Mouse (Mus musculus) midbrain, embryonic 15.5 days (tissue): ENCODE measurements around the gene Snrnp27. TPM values are rescaled to one million over a fixed set of nuclear protein-coding genes. Genes with fewer than 3 reads are reported as not detected.

Source experiments
- ATAC-seq: fragments of 200-750 bp; cut with Nextera tagmentation; replicated peaks from 2 replicates; pipeline ENCODE4 v1.8.0; 2017; ENCODE audit warnings: moderate TSS enrichment
- H3K27ac ChIP-seq: fragments of 300-500 bp; sonication (generic); 2 replicates; pipeline ENCODE4 v1.5.1; 2015; ENCODE audit warnings: mild to moderate bottlenecking, inconsistent platforms
- H3K27me3 ChIP-seq: fragments of 300-500 bp; sonication (generic); replicated peaks from 2 replicates; pipeline ENCODE4 v1.6.1; 2015; ENCODE audit warnings: inconsistent platforms
- H3K36me3 ChIP-seq: fragments of 300-500 bp; sonication (generic); replicated peaks from 2 replicates; pipeline ENCODE4 v1.6.1; 2015; ENCODE audit warnings: inconsistent platforms
- H3K4me1 ChIP-seq: fragments of 300-500 bp; sonication (generic); 2 replicates; pipeline ENCODE4 v1.6.1; 2015; ENCODE audit warnings: inconsistent platforms
- H3K4me2 ChIP-seq: fragments of 300-500 bp; sonication (generic); 2 replicates; pipeline ENCODE4 v1.6.1; 2015; ENCODE audit warnings: inconsistent platforms, mild to moderate bottlenecking, moderate library complexity
- H3K4me3 ChIP-seq: fragments of 300-500 bp; sonication (generic); 2 replicates; pipeline ENCODE4 v1.5.1; 2015; ENCODE audit warnings: mild to moderate bottlenecking, inconsistent platforms
- H3K9ac ChIP-seq: fragments of 300-500 bp; sonication (generic); 2 replicates; pipeline ENCODE4 v1.6.1; 2015; ENCODE audit warnings: mild to moderate bottlenecking, inconsistent platforms
- H3K9me3 ChIP-seq: fragments of 300-500 bp; sonication (generic); 2 replicates; pipeline ENCODE4 v1.6.1; 2016; ENCODE audit warnings: inconsistent platforms
- WGBS: fragments of 180-500 bp; shearing (Covaris S2); methylation state at CpG from one replicate; pipeline ENCODE4 v1.1.7; 2015; ENCODE audit warnings: mixed read lengths; 5-methylcytosine and 5-hydroxymethylcytosine counted together
- polyA plus RNA-seq: library from polyadenylated mRNA; unstranded; fragments of >200 nt; fragmentation: Nextera tagmentation; extraction: Ambion mirVana; gene quantifications from 2 replicates; pipeline ENCODE4 v1.2.1, GENCODE M21; 2015

Snrnp27 gene
- polyA plus RNA-seq, 1 experiment from 2014 or later: 92.0 TPM

DNA sequence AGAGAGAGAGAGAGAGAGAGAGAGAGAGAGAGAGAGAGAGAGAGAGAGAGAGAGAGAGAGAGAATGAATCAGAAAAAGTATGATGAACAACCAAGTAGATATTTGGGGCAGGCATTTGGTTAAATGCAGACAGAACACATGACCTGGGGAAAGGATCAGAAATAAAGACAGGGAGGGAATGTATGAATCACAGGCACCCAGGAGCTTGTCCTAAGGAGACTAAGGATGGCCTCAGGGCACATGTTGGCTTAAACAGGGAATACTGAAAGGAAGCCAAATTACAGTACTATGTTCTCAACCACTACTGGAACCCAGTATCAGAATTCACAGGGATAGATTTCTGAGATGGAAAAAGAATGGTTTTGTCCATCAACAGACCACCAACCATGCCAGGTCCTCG, 2.6 kb upstream of the Snrnp27 start:
- Histone ChIP-seq H3K9me3 (no peaks in the 10 kb centered on the region), H3K4me3 (no peak overlapping the region), H3K9ac (no peak overlapping the region), H3K4me2 (no peak overlapping the region), H3K27me3 (no peaks in the 10 kb centered on the region), H3K4me1 (peaks cover 14% of the 10 kb centered on the region), H3K27ac (no peak overlapping the region), H3K36me3 (peaks cover 37% of the 10 kb centered on the region; the same call in 1 of the 2 replicates)
- 66% methylated on average over 1 of the region's 1 CpGs for WGBS
- no peak for ATAC-seq

DNA sequence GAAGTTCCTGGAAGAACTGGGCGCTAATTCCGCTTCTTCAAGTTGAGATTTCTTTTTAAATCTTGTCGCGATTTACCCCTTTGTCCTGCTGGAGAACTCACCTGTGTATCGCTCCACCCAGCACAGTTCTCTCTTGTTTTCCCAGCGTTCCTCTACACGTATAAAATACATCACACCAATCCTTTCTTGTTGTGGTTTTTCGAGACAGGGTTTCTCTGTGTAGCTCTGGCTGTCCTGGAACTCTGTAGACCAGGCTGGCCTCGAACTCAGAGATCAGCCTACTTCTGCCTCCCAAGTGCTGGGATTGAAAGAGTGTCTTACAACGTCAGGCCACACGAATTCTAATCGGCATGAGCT, 311 bp upstream of the Snrnp27 start:
- WGBS: 36% methylated on average over 12 of the region's 12 CpGs
- Histone ChIP-seq H3K4me1 (peaks cover 14% of the 10 kb centered on the region), H3K36me3 (peaks cover 35% of the 10 kb centered on the region; the same call in 1 of the 2 replicates), H3K27ac (no peak overlapping the region; the same call in 1 of the 2 replicates), H3K4me2 (peak overlapping the region; percentile 80), H3K27me3 (no peaks in the 10 kb centered on the region), H3K4me3 (peak overlapping the region; percentile 85), H3K9ac (peak overlapping the region; percentile 85), H3K9me3 (no peaks in the 10 kb centered on the region)
- 0 out of 2 replicates have a peak, but pooled peaks have one; percentile 30 for ATAC-seq

- ATAC-seq: no peak
- Histone ChIP-seq H3K36me3 (peaks cover 46% of the 10 kb centered on the region; the same call in 1 of the 2 replicates), H3K4me1 (peaks cover 14% of the 10 kb centered on the region), H3K27ac (no peak overlapping the region), H3K4me3 (no peak overlapping the region), H3K9me3 (no peaks in the 10 kb centered on the region), H3K4me2 (no peak overlapping the region), H3K9ac (no peak overlapping the region), H3K27me3 (no peaks in the 10 kb centered on the region)
- 94% methylated on average over 3 of the region's 3 CpGs for WGBS
These were observed 3.0 kb downstream of the Snrnp27 start for GRCm38 (mm10) chr6:86681289-86681688.

- 81% methylated on average over 6 of the region's 6 CpGs for WGBS
- H3K36me3 ChIP-seq: peaks cover 61% of the 10 kb centered on the region; the same call in 1 of the 2 replicates
These were observed 6.0 kb downstream of the Snrnp27 start for GRCm38 (mm10) chr6:86678341-86678740.

DNA sequence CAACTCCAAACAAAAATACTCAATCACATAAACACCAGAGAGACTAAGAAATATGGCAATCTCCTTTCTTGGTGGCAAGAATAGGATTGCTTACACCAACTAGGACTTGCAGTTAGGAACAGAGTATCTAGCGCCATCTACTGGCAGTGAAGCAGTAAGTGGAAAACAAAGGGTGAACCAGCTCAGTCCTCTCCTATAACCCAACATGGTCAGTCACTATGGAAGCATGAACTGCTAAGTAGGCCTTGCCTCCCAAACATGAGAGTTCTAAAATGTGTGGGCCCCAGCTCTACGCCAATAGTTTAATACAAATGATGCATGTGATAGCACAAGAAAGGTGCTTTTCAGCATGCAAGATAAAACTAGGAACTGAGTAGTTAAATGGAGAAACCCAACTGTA, 13.4 kb downstream of the Snrnp27 start:
- H3K4me3 ChIP-seq: no peak overlapping the region
- H3K27ac ChIP-seq: peak overlapping the region; percentile 36; the same call in 1 of the 2 replicates
- peaks cover 24% of the 10 kb centered on the region for H3K4me1 ChIP-seq
- no peaks in the 10 kb centered on the region for H3K27me3 ChIP-seq
- peaks cover 26% of the 10 kb centered on the region; the same call in 1 of the 2 replicates for H3K36me3 ChIP-seq
- no peak for ATAC-seq
- no peak overlapping the region for H3K4me2 ChIP-seq
- H3K9ac ChIP-seq: no peak overlapping the region
- no peaks in the 10 kb centered on the region for H3K9me3 ChIP-seq
- 15% methylated on average over 2 of the region's 2 CpGs for WGBS

More at GRCm38 (mm10) chr6:86678341-86678740, 6.0 kb downstream of the Snrnp27 start:
- H3K9me3 ChIP-seq: no peaks in the 10 kb centered on the region
- no peak overlapping the region for H3K4me3 ChIP-seq
- no peaks in the 10 kb centered on the region for H3K27me3 ChIP-seq
- H3K9ac ChIP-seq: no peak overlapping the region
- peaks cover 3% of the 10 kb centered on the region for H3K4me1 ChIP-seq
- no peak overlapping the region for H3K4me2 ChIP-seq
- H3K27ac ChIP-seq: no peak overlapping the region
- ATAC-seq: no peak

DNA sequence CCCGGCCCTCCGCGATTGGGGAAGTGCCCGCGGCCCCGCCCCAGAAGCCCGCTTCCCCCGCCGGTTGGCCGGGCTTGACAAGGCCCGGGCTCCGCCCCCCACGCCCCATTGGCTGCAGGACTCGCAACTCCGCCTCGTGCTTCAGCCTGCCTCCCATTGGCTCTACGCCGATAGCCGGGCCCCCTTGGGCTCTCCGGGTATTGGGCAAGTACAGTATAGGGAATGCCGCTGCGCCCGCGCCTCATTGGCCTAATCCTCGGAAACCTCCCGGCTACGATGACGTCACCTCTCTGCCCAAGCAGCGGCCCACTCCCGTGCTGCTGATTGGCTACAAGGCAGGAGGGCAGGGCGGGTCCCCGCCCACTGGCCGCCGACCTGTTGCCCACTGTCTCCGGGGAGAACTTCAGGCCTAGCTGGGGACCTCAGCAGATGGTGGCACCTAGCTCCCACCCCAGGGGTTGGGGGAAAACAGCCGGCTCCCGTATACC, 15.0 kb downstream of the Snrnp27 start:
- peak overlapping the region; percentile 39 for H3K9ac ChIP-seq
- peak overlapping the region; percentile 88 for H3K4me2 ChIP-seq
- no peaks in the 10 kb centered on the region for H3K27me3 ChIP-seq
- peaks cover 22% of the 10 kb centered on the region; the same call in 1 of the 2 replicates for H3K36me3 ChIP-seq
- ATAC-seq: peak; percentile 100
- peak overlapping the region; percentile 94 for H3K4me3 ChIP-seq
- 2% methylated on average over 37 of the region's 37 CpGs for WGBS
- peak overlapping the region; percentile 59 for H3K27ac ChIP-seq
- peaks cover 24% of the 10 kb centered on the region for H3K4me1 ChIP-seq
- H3K9me3 ChIP-seq: no peaks in the 10 kb centered on the region

- H3K27me3 ChIP-seq: no peaks in the 10 kb centered on the region
- peaks cover 19% of the 10 kb centered on the region; the same call in 1 of the 2 replicates for H3K36me3 ChIP-seq
- peak within 1 kb of the TSS; percentile 92 for H3K9ac ChIP-seq
- peak within 1 kb of the TSS; percentile 68 for H3K27ac ChIP-seq
- H3K4me1 ChIP-seq: peaks cover 24% of the 10 kb centered on the region
- peak within 1 kb of the TSS; percentile 88 for H3K4me2 ChIP-seq
- WGBS: under 1% methylated on average over 50 of the region's 76 CpGs
- H3K4me3 ChIP-seq: peak within 1 kb of the TSS; percentile 94
- no peak; the same call in 1 of the 2 replicates for ATAC-seq
- no peaks in the 10 kb centered on the region for H3K9me3 ChIP-seq
These were observed 15.6 kb downstream of the Snrnp27 start, which contains the start of gene Mxd1 for GRCm38 (mm10) chr6:86668580-86669239. Gene Mxd1 (minus strand): TSS chr6:86669161.

DNA sequence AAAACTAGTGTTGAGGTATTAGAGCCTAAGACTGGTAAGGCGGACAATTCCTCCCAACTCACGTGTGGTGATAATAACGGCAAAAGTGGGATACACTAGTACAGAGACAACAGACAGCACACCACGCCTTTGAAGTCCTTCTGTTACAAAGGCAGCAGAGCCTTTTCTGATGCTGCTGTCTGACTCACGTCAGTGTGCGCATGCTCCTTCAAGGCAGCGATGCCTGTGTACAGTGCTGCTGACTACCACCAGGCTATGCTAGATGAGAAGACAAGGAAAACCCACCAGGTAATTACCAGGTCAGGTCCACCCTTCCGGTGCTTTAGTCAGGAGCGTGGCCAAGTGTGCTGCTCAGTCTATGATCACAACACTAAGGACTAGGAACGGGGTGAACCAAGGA, 17.3 kb downstream of the Snrnp27 start:
- Histone ChIP-seq H3K4me1 (peaks cover 24% of the 10 kb centered on the region), H3K36me3 (peaks cover 13% of the 10 kb centered on the region), H3K9me3 (no peaks in the 10 kb centered on the region), H3K4me3 (peak overlapping the region; percentile 94; the same call in 1 of the 2 replicates), H3K9ac (no peak overlapping the region), H3K27ac (no peak overlapping the region), H3K4me2 (peak overlapping the region; percentile 86), H3K27me3 (no peaks in the 10 kb centered on the region)
- WGBS: 94% methylated on average over 10 of the region's 10 CpGs
- ATAC-seq: no peak

GRCm38 (mm10) chr6:86665560-86666307, 18.6 kb downstream of the Snrnp27 start:
- Histone ChIP-seq H3K4me3 (no peak overlapping the region), H3K9ac (no peak overlapping the region), H3K27me3 (no peaks in the 10 kb centered on the region), H3K27ac (no peak overlapping the region), H3K9me3 (no peaks in the 10 kb centered on the region), H3K4me2 (no peak overlapping the region), H3K36me3 (peaks cover 19% of the 10 kb centered on the region), H3K4me1 (peaks cover 24% of the 10 kb centered on the region)
- ATAC-seq: no peak
- 89% methylated on average over 17 of the region's 17 CpGs for WGBS

- H3K4me1 ChIP-seq: peaks cover 24% of the 10 kb centered on the region
- 85% methylated on average over 5 of the region's 5 CpGs for WGBS
- no peaks in the 10 kb centered on the region for H3K27me3 ChIP-seq
- peaks cover 21% of the 10 kb centered on the region for H3K36me3 ChIP-seq
- H3K4me3 ChIP-seq: no peak overlapping the region
- no peaks in the 10 kb centered on the region for H3K9me3 ChIP-seq
- H3K4me2 ChIP-seq: no peak overlapping the region
- no peak overlapping the region for H3K9ac ChIP-seq
- no peak for ATAC-seq
- H3K27ac ChIP-seq: no peak overlapping the region
These were observed 19.2 kb downstream of the Snrnp27 start for GRCm38 (mm10) chr6:86665076-86665475.

GRCm38 (mm10) chr6:86660161-86660877, 24.0 kb downstream of the Snrnp27 start:
- Histone ChIP-seq H3K27ac (no peak overlapping the region), H3K9me3 (no peaks in the 10 kb centered on the region), H3K4me3 (no peak overlapping the region), H3K4me2 (no peak overlapping the region), H3K9ac (no peak overlapping the region), H3K27me3 (no peaks in the 10 kb centered on the region), H3K36me3 (peaks cover 44% of the 10 kb centered on the region), H3K4me1 (no peaks in the 10 kb centered on the region)
- ATAC-seq: no peak
- WGBS: 78% methylated on average over 9 of the region's 9 CpGs

DNA sequence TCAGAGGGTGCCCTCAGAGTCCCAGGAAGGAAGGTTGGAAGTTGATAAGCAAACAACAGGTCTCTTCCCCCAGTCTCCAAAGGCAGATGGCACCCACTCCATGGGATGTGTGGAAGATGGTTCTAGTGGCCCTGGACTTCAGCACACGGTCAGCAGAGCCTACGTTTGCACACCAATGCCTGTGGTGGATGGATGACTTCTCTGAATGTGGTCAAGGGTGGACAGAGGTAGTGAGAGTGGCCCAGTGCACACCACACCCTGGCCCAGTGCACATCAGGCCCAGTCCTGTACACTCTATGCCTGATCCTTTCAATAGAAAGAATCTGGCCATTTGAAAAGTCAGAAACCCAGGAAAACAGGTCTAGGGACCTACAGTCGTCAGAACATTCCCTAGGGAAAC, 25.8 kb downstream of the Snrnp27 start:
- Histone ChIP-seq H3K27me3 (no peaks in the 10 kb centered on the region), H3K9ac (no peak overlapping the region), H3K4me2 (no peak overlapping the region), H3K27ac (no peak overlapping the region), H3K4me3 (no peak overlapping the region), H3K36me3 (peaks cover 44% of the 10 kb centered on the region), H3K4me1 (no peaks in the 10 kb centered on the region), H3K9me3 (no peaks in the 10 kb centered on the region)
- WGBS: 90% methylated on average over 3 of the region's 3 CpGs
- no peak for ATAC-seq
